Mouse (Mus musculus) embryonic facial prominence, embryonic 12.5 days (tissue): ENCODE results near the gene Als2cl. TPM values are rescaled to one million over a fixed set of nuclear protein-coding genes. Genes with fewer than 3 reads are reported as not detected.

Experiments used
- microRNA-seq: library from miRNA; unstranded; fragments of <30 nt; microRNA quantifications from one replicate; pipeline ENCODE4, GENCODE M21; 2017
- polyA plus RNA-seq: library from polyadenylated mRNA; unstranded; fragments of >200 nt; fragmentation: Nextera tagmentation; extraction: Ambion mirVana; gene quantifications from 2 replicates; pipeline ENCODE4 v1.2.1, GENCODE M21; 2016

Als2cl gene
- polyA plus RNA-seq, 1 experiment from 2014 or later = 2.2 TPM

Small RNAs within 50 kb of the gene (microRNA-seq; reads per million reads assigned to microRNA genes)
- not detected for gene Gm24269

Other genes starting within 250 kb of the Als2cl start
- 1.2 and 1.7 TPM in 2 replicates for gene Nbeal2, start 225.7 kb upstream of the Als2cl start, polyA plus RNA-seq
- 118 and 120 TPM in 2 replicates for gene Ccdc12, start 223.4 kb upstream of the Als2cl start, polyA plus RNA-seq
- 1.9 and 2.4 TPM in 2 replicates for gene Myl3, start 138.0 kb upstream of the Als2cl start, polyA plus RNA-seq
- 115 and 117 TPM in 2 replicates for gene Pth1r, start 132.7 kb upstream of the Als2cl start, polyA plus RNA-seq
- gene Prss42, start 81.7 kb upstream of the Als2cl start, polyA plus RNA-seq = not detected in 2 replicates
- gene Prss44, start 65.9 kb upstream of the Als2cl start, polyA plus RNA-seq = not detected in 2 replicates
- not detected in 2 replicates for gene Prss43, start 53.2 kb upstream of the Als2cl start, polyA plus RNA-seq
- gene Prss45, start 45.3 kb upstream of the Als2cl start, polyA plus RNA-seq = not detected in 2 replicates
- gene Prss46, start 35.4 kb upstream of the Als2cl start, polyA plus RNA-seq = not detected in 2 replicates
- gene Prss50, start 21.9 kb upstream of the Als2cl start, polyA plus RNA-seq = 0.15 and 0.50 TPM in 2 replicates
- gene Tmie, start 243 bp downstream of the Als2cl start, polyA plus RNA-seq = 0.96 and 1.3 TPM in 2 replicates
- gene Fam240a, start 37.0 kb downstream of the Als2cl start, polyA plus RNA-seq = not detected in 2 replicates
- not detected in 2 replicates for gene Tdgf1, start 66.3 kb downstream of the Als2cl start, polyA plus RNA-seq
- gene Lrrc2, start 71.7 kb downstream of the Als2cl start, polyA plus RNA-seq = 0.15 TPM in 1 of 2 replicates, not detected in the other
- gene Rtp3, start 110.7 kb downstream of the Als2cl start, polyA plus RNA-seq = not detected in 2 replicates
- gene Ltf, start 139.4 kb downstream of the Als2cl start, polyA plus RNA-seq = 1.3 and 4.5 TPM in 2 replicates
- gene Ccrl2, start 177.6 kb downstream of the Als2cl start, polyA plus RNA-seq = 0.92 and 0.93 TPM in 2 replicates
- 42.2 and 43.5 TPM in 2 replicates for gene Lrrfip2, start 237.7 kb downstream of the Als2cl start, polyA plus RNA-seq